Mouse (Mus musculus) CH12F3 (cell line): ENCODE data around the gene Pold3.
"Not testable (repeated sequence)": the region's sequence is repeated elsewhere in the genome, so short reads cannot be mapped to it uniquely, and the experiment has no call there.

ENCODE experiments used
- in situ Hi-C: fragments of 300-500 bp; cut with MboI; formaldehyde crosslinking; loops from 2 replicates; pipeline ENCODE4 v1.14.3; 2020; ENCODE audit warnings: low sequenced_read_pairs

The Pold3 gene

DNA sequence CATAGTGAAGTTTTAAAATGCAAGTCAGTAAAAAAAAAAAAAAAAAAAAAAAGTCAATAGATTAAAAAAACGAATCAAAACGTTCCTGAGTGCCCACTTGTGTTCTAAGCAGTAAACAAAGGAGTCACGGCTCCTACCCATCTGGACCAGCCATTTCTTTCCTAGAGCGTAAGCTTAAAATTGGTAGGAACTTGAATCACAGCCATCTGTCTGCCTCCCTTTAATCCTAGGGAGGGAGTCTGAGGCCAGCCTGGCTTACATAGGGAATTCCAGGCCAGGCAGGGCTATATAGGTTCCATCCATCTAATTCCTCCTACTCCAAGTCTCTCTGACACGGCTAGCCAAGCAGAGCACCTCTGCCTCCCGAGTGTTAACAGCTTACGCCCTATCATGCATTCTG lies 7.5 kb downstream of the Pold3 start:
- in situ Hi-C loops = no loop called here

DNA sequence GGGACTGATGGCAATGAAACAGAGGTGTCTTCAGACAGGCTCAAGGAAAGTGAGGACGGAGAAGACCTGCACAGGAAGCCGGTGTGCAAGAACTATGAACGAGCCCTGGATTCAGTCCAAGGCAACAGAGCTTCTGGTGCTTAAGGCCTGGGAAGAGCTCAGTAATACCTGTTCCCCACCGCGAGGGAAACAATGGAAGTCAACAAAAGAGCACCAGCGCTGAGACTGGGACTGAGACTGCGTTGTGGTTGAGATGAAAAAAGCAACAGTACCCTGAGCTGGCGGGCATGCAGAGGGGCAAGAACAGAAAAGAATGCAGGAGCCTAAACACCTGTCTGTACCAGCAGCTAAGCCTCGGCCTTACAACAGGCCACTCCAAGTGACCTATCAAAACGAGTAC lies 9.9 kb downstream of the Pold3 start:
- in situ Hi-C loops = no loop called here

DNA sequence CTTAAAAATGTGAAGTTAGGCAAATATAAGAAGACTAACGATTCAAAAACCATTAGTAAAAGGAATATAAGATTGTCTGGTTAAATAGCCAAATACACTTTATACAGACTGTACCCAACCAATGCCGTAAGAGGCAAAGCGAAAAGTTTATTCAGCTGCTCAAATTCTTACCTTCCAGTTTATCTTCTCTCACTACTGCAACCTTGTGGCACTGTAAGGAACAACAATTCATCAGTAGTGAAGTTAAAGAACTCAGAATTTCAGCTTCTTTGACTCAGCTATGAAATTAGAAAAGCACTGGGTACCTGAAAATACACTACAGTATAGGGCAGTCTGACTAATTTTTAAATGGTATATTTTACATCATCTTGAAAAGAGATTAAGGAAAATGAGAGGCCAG lies 13.0 kb downstream of the Pold3 start:
- in situ Hi-C loops = no loop called here

DNA sequence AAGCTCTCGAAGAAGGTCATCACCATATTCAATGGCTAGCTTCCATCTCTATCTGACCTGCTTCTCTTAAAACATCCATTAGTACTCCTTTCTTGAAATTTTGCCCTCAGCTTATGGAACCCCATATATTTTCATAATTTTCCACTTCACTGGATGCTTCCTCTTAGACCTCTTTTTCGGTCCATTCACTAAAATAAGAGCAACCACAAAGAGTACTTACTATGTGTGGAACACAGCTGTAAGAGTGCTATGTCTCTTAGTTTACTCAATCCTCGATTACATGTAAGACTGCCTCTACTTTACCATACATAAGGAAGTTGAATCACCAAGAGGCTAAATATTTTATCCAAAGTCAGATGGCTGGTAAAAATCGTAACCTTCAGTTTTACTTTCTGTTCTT lies 16.7 kb downstream of the Pold3 start:
- in situ Hi-C loops = no loop called here

DNA sequence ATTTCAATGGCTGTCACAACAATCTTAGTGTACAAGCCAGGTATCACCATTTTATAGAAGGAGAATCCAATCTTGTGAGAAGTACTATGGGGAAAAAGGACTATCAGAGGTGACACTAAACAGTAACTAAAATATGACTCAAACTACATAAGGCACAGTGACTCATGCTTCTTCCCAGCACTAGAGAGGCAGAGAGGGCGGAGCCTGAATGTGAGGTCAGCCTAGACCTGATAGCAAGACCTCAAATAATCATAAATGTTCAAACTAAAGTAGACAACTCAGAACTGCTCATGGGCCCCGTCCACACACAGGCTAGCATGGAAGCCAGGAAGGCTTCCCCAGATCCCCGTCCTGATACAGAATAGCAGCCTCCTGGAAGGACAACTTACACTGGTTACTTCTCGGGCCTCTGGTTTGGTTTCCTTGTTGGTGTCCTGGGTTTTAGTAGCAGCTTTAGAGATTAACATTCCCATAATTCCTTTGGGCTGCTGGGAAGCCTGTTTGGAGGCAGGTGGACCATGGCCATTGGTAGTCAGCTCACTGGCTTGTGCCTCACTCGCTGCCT lies 21.3 kb downstream of the Pold3 start:
- in situ Hi-C loops = no loop called here

DNA sequence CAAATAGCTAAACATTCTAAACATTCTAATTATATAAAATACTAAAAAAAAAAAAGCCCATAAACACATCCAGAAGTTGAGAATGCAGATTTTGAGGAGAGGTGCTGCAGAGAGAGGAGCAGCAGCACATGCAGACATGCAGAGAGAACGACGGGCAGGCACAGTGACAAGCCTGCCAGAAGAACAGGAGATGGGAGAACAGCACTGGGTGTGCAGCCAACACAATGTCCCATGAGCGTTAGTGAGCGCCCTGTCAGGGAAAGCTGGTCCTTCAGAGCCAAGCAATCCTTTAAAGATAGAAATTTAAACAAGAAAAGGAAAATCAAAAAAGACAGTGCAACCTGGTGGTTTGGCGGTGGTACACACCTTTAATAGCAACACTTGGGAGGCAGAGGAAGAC lies 34.5 kb downstream of the Pold3 start:
- in situ Hi-C loops = no loop called here

DNA sequence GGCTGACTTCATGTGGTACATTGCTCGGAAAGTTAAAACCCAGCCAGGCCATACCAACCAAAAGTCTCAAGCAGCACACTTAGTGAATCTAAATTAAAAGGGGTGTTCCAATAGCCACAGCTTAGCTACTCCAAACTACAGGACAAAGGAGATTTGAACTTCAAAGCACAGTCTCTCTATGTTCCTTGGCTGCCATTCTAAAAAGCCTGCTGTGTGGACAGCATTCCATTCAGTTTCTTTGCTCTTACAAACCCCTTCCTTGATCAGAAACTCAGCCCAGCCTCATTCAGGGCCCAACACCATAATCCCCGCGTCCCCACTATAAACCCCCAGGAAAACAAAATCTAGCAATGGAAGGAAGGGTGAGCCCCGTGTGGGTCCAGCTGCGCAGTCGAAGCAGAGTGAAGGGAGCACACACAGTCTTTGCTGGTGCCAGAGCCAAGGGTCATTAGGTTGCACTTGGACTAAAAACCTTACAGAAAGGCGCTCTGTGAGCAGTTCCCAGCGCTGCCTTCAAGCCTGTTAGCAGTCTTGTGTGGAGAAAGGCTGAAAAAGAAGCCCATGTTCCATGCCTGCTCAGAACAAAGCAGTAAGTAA lies 35.1 kb downstream of the Pold3 start:
- in situ Hi-C loops = no loop called here

DNA sequence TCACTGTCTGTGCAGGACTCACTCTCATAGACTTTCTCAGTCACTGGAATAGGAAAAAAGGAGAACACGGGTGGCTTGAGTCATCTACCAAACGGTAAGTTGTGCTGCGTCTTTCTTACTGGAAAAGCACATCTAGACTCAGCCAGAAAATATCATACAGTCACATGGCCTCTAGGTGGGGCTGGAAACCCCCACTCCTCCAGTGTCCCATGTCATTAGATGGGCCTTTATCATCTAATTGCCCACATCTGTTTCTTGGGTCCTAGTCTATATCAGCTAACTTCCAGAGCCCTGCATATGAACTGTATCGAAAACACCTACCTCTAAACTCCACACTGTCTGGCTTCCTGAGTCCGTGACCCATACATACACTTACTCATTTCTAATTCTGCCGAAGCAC lies 37.6 kb downstream of the Pold3 start:
- in situ Hi-C loops = no loop called here

DNA sequence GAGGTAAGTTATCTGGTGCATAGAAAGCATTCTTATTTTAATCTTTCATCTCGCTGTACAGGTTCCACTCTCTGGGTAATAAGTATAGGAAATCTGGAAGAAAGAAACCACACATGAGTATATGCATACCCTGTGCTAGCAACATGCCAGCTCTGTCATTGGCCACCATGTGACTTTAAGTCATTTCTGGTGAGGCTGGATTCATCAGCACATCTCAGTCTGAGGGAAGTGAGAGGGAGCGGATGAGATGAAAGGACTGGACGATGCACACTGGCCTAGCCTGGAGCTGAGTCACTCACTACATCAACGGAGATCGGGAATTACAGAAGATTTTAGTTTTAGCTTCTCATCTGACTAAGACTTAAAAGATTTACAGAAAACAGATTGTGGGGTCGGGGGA lies 38.5 kb downstream of the Pold3 start:
- in situ Hi-C loops = no loop called here

DNA sequence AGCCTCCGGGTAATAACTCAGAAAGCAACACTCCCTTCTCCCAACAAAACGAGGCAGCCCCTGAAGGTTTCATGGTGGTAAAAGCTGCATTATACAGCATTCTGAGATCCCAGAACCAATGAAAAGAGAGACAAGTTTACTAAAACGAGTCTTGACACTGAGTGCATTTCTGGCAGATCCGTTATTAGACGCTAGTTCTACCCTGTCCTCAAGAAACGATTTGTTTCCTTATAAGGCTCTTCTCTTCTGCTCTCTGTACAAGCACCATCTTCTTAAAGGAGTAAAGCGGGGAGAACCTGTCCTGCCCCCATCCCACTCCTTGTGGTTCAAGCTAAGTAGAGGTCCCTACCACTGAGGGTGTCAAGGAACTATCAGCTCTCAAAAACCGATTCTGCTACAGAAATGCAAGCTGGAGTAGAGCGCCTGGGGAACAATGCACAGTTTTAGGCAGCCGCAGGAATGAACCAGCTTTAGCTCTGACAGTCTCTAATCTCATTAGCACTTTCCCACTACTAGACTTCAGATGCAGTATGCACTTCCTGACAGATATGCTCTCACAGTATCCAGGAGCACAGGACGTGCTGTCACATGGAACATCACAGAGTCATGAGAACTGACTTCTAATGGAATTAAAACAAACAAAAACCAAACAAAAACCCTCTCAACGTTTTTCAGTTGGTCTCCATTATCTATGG lies 41.1 kb downstream of the Pold3 start:
- in situ Hi-C loops = no loop called here

DNA sequence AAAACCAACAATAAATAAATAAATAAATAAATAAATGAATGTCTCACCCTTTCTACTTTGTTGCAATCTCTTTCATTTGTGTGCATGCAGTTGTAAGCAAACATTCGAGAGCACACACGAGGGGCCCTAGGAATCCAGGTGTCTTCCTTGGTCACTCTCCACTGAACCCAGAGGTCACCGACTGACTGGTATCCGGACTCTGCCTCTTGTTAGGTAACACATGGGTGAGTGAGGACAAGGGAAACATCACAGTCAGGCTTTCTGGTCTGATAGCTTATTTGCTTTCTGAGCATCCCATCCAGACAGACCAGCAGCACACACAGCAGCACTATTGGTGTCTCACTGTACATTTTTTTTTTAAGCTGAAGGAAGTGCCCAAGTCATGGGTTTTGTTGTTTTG lies 44.3 kb downstream of the Pold3 start:
- in situ Hi-C loops = no loop called here

DNA sequence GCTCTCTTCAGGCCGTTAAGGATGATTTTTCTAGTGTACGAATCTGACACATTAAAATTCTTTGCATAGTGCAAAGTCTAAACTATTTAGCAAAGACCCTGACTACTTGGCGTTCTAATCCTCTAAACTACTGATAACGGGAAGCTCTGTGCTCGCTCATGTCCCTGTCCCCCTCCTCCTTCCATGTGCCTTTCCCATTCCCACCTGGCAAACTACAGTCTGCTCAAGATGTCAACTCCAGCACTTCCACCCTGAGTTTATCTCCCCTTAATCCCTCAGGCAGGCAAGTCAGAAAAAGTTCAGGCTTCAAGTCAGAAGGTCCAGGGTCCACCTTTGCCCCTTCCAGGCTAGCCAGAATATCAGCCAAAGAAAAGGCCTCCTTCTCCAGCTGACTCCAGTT lies 45.1 kb downstream of the Pold3 start:
- in situ Hi-C loops = no loop called here

DNA sequence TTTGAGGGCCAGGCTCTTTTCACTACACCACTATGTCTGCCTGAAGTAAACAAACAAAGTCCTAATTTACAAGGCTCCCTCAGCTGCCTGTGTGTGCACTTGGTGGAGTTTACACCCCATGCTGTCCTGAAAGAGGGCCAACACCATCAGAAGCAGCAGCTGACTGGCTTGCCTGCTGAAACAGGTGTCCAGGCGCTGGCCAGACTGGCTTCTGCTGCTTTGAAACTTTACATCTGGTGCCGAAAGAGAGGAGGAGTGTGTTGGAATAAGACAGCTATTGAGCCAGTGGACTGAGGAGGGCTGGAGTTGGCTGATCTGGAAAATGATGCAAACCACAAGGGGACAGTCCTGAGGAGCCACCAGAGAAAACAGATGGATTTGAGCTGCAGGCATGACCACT lies 47.4 kb downstream of the Pold3 start:
- in situ Hi-C loops = no loop called here

DNA sequence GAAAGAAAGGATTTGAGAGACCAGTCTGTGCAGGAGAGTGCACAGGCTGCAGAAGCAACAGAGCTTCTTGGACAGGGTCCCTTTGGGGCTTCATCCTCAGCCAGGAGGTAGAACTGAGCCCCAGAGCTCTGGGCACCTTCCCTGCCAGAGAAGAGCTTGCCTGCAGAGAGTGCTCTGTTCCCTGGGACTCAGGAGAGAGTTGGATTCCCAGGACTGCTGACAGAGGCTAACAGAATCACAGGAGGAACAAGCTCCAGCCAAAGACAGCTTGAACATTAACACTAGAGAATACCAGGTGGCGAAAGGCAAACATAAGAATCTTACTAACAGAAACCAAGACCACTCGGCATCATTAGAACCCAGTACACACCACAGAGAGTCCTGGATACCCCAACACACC lies 68.4 kb downstream of the Pold3 start:
- in situ Hi-C loops = not testable (repeated sequence)

DNA sequence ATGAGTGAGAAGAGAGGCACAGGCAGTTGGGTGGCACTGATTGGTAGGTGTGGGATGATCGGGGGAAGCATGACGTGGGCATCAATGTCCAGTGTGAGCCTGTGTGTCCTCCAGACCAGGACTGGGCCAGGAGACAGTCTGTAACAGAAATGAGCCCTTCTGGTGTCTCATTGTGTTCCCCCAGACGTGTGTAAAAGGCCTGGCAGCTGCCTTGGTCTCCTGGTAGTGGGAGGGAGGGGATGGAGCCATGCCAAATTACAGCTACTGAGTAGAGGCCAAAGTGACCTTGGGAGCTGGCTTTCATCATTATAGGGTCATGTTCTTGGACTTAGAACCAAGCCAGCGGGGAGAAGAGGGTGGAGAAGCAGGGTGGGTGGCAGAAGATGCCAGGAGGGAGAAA lies 69.5 kb downstream of the Pold3 start:
- in situ Hi-C loops = no loop called here

DNA sequence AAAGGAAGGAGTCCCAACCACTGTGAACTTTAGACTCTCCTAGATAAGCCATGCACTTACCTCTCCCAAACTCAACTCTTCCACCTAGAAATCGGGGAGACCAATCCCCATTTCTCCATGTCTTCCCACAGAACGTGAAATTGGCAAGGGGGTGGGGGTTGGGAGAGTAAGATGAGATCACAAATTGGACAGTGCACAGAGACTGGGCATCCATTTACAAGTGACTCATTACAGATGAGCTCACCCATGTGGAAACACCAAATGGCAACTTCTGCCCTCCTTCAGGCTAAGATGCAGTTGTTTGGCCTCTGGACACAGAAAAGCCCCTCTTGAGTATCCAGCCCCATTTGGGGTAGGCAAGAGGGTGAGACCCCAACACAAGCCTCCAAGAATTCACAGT lies 74.9 kb downstream of the Pold3 start:
- in situ Hi-C loops = no loop called here

DNA sequence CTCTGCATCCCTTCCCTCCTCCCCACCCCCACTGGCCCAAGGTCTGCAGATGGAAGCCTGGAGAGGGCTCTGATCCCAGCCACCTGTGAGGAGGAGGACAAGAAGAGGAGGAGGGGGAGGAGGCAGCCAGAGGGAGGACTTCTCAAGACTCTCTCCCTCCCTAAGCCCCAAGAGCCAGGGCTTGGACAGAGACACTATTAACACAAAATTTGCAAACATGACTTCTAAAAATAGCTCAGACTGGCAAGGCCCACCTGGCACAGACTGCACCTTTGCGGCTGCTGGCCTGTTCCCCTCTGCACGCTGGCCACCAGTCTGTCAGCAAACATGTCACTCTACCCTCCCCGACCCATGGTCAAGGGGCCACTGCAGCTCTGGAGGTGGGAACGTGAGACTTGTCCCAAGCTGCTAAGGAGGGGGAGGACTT lies 77.7 kb downstream of the Pold3 start:
- in situ Hi-C loops = no loop called here

DNA sequence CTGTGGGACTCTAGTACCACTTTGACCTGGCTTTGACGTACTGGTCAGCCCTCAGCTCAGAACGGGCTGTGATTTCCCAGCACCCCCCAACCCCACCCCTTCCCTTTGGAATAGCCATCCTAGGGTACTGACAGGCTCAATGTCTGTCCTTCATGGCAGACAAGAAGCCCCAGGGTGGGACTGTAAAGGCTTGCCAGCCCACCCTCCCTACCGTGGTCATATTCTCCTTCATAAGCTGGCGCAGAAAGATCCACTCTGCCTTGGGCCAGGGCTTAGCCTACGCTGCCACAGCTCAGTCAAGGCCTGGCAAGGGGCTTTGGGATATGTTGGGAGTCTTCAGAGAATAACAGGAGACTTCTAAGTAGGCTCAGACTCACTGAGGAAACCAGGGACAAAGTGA lies 78.3 kb downstream of the Pold3 start:
- in situ Hi-C loops = no loop called here

DNA sequence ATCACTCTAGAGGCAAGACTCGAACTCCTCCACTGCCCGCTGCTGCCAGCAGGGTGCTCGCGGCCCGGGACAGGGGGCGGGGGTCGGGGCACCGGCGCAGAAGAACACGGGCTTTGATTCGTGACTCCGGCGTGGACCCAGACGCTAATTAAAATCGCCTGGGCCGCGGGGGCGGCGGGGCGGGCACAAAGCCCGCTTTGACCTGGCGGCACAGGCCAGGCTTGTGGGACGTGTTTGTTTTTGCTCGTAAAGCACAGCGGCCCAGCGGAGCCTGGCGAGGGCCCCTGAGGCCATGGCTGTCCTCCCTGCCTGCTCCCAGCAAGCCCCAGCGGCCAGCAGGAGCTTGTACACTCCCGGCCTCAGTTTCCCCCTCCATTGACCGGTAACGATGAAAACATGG lies 79.2 kb downstream of the Pold3 start:
- in situ Hi-C loops = no loop called here

DNA sequence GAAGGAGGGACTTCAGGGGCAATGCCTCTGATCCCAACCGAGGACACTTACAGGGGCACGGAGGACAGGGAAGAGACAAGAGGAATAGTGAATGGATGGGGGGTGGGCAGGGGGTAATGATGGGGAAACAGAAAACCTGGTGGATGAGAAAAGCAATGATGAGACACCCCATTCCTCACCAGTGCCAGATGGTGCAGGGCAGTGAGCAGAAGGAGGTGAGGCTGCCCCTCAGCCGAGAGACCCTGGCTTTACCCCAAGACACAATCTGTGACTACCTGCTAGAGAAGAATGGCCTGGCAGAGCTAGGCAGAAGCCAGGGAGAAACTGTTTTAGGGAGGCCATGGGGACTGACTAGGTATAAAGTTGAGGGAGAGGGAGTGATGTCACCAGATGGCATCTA lies 84.9 kb downstream of the Pold3 start:
- in situ Hi-C loops = no loop called here

DNA sequence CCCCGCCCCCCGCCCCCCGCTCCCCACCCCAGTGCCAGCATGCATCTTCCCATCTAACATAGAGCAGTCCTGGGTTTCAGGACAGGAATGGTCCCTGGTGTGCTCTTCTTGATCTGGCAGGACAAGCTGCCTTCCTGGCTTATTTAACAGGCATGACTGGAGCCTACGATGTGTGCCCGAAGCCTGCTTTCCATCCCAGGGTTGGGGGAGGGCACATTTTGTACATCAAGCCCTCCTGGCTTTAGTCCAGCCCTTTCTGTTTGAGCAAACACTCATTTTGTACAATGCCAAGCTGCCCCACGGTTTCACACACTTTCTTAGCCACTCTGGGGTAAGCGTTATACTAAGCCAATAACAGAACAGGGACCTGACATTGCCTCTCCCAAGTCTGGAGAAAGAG lies 85.3 kb downstream of the Pold3 start:
- in situ Hi-C loops = no loop called here

DNA sequence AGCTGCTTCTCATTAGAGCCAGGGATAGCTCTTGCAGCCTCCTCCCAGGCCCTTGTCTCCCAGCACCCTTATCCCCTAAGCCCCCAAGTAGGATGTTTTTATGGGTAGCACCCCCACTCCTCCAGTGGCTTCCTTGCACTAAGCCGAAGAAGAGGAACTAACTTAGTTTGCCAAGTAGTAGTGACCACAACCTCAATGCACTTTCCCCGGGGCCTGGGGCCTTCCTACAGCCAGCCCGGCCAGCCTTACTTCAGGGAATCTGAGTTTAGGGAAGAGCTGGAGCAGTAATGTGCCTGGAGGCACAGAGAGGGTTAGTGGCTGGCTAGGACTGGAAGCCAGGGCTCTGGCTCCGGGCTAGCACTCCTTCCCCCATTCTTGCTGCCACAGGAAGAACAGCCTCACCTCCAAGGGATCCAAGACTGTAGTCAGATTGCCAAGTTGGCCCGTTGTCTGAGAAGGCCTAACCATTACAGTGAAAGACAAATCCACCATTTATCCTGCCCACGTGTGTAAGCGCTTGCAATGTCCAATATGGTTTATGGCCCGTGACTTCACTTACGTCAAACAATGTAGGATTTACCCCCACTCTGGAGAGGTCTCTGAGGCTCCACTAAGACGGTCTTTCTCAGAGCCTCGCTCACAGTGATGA lies 86.4 kb downstream of the Pold3 start:
- in situ Hi-C loops = no loop called here
